Mouse (Mus musculus) olfactory bulb, adult 2 months (tissue): ENCODE results near the gene Bcas3.

Experiments used
- CTCF ChIP-seq: fragments of 200-500 bp; IDR thresholded peaks from 2 replicates; pipeline ENCODE4 v1.5.1; 2012; ENCODE audit warnings: low read depth, mild to moderate bottlenecking, low read length, moderate library complexity; ENCODE audit not compliant: insufficient read depth
- POLR2A ChIP-seq: fragments of 200-500 bp; IDR thresholded peaks from 2 replicates; pipeline ENCODE4 v1.6.1; 2012; ENCODE audit warnings: mild to moderate bottlenecking, low read depth, low read length, moderate library complexity; ENCODE audit not compliant: insufficient read depth

GRCm38 (mm10) chr11:85681580-85682419, 328.8 kb downstream of the Bcas3 start:
- TF ChIP-seq POLR2A (no peak), CTCF (no peak)
